Mouse (Mus musculus) cerebellum, postnatal 36 days (tissue): ENCODE measurements around the gene Hmgxb4.

Source experiments
- DNase-seq, 2 experiments: peaks; one replicate each; pipeline ENCODE4 v3.0.0; 2021 to 2022; ENCODE audit warnings: mixed read lengths in 2 of 2

The Hmgxb4 gene

DNA sequence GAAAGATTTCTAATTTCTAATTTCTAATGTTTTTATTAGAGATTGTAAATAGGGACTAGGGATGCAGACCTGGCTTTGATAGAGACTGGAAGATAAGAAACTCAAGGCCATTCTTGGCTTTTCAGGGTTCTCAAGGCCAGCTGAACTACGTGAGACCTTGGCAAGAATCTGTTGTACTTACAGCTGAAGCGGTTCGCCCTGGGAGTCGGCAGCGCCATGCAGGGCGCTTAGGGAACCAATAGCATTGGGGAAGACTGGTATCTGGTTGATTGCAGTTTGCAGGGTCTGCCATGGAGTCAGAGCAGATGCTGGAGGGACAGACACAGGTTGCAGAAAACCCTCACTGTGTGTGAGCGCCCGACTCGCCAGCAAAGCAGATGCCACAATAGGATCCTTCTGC is 85.7 kb downstream of the Hmgxb4 start:
- DNase-seq = no peak
